Mouse (Mus musculus): Measurements from ENCODE around the gene Clmp.

DNA sequence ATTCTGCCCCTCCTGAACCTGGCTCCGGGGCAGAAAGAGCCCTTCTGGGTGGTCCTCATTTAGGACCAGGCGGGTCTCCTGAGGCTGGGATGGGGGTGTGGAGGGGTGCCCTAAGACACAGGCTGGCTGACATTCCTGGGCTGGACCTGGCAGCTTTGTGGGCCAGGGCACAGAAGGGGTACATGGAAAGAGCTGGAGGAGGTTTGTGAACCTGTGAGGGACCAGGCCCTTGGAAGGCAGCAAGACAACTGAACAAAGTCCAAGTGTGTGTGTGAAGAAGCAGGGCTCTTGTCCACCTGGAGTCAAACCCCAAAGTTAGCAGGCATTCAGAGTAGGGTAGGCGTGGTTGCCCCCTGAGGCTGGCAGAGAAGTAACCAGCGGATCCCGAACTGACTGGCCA lies 1.3 kb downstream of the Clmp start:
- TF ChIP-seq CTCF (IDR thresholded peaks at IDR 0.05; ENCODE audit: low read depth, low read length), result no peak
- no peak for TF ChIP-seq EP300 (IDR thresholded peaks at IDR 0.05; ENCODE audit: insufficient read depth, low read depth, low read length)
- TF ChIP-seq POLR2A (IDR thresholded peaks at IDR 0.05; ENCODE audit: insufficient read depth, low read length), result no peak

Measured in ES-Bruce4 (cell line).